Mouse (Mus musculus) adrenal gland, postnatal 36 days (tissue): ENCODE data around the gene Arhgap23. TPM values are rescaled to one million over a fixed set of nuclear protein-coding genes. Genes with fewer than 3 reads are reported as not detected.

Source experiments
- DNase-seq, 2 experiments: peaks; one replicate each; pipeline ENCODE4 v3.0.0; 2021; ENCODE audit warnings: mixed read lengths in 1 of 2
- total RNA-seq, 2 experiments: library from RNA; stranded (reverse); gene quantifications; 2 replicates each; pipeline ENCODE4 v1.2.3; 2021

The Arhgap23 gene
- total RNA-seq, 2 experiments from 2014 or later = 28.6 to 37.3 TPM

GRCm38 (mm10) chr11:97434704-97435454 lies 19.5 kb downstream of the Arhgap23 start:
- DNase-seq = peak; percentile 93

DNA sequence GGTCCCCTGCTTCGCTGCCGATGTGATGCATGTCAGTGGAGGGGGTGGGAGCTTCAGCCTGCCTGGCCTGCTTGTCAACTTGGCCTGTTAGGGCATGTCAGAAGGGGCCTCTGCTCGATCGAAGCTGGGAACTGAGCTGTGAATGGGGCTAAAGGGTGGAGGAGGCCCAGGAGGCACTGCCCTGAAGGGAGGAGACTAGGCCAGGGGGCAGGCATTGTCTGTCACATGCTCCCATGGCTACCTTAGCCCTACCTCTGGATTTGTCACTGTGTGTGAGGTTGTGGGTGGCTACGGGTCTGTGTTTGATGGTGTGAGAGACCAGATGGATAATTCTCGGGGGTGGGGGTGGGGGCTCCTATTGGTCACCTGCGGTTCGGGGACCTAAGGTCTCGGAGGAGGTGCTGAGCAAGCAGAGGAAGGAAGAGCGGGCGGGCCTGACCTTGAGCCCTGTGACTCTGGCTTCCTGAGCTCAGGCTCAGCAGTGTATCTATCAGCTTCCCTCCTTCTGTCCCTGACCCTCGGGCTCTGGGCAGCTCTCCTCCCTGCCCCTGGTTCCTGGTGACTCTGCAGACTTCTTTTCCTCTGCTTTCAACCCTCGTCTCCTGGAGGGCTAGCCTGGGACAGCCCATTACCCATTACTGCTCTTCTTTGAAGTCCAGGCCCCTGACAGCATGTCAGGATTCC lies 20.6 kb downstream of the Arhgap23 start:
- peak; percentile 81 to 83 for DNase-seq

DNA sequence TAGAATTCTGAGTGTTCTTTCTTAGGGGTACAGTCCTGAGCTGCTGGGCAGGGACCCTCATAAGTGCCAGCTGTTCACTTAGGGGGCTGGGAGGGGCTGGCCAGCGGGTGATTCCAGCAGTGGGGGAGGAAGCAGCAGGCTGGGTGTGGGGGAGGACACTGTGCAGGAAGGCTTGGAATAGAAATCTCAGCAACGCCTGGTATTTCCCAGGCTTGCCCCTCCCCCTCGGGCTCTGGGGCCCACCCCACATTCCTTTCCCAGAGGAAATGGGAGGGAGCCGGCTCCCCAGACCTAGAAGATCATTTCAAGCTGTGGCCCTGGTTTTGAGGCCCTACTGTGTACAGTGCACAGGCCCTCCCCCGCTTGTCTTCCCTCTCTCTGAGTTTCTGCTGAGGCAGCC lies 22.4 kb downstream of the Arhgap23 start:
- DNase-seq = peak; percentile 76 to 88

GRCm38 (mm10) chr11:97438868-97439267 lies 23.5 kb downstream of the Arhgap23 start:
- DNase-seq = peak; percentile 47 to 66

GRCm38 (mm10) chr11:97439935-97440334 lies 24.6 kb downstream of the Arhgap23 start:
- DNase-seq = peak; percentile 88 to 94

GRCm38 (mm10) chr11:97440441-97440881 lies 25.1 kb downstream of the Arhgap23 start:
- DNase-seq = peak; percentile 55 to 68

- peak; percentile 91 for DNase-seq
Measured at GRCm38 (mm10) chr11:97441036-97441657, 25.8 kb downstream of the Arhgap23 start.

- DNase-seq = peak in 1 of 2 experiments; percentile 23
Measured at GRCm38 (mm10) chr11:97441658-97442125, 26.4 kb downstream of the Arhgap23 start.

DNA sequence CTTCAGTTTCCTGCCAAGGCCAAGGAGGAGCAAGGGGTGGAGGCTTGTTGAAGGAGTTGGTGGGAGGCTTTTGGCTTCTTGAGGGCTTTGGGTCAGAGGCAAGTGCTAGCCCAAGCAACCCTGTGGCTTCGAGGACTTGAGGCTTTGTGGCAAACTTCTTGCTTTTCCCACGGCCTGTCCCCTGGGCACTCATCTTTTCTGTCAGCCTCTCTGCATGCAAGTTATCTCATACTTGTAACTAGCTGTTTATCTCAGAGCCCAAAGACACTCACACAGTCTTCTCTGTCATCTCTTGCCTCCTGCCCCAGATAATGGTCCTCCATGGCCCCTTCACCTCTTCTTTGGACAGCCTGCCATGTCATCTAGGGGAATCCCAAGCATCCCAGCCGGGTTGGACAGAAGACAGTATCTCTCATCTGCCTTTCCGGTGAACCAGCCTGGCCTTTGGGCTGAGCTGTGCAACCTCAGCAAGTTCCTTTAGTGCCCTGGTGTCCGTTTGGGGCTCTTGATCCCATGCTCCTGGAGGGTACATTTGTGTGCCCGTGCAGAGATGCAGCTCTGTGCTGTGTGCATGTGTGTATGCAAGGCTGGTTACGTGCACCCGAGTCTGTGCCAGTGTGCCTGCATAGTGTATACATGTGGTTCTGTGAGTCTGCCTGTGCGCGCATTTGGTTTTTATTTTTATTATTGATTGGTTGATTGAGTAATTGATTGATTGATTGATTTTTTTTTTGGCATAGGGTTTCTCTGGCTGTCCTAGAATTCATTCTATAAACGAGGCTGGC lies 27.8 kb downstream of the Arhgap23 start:
- DNase-seq = no peak

- no peak for DNase-seq
Measured at GRCm38 (mm10) chr11:97445596-97445995, 30.3 kb downstream of the Arhgap23 start.

DNA sequence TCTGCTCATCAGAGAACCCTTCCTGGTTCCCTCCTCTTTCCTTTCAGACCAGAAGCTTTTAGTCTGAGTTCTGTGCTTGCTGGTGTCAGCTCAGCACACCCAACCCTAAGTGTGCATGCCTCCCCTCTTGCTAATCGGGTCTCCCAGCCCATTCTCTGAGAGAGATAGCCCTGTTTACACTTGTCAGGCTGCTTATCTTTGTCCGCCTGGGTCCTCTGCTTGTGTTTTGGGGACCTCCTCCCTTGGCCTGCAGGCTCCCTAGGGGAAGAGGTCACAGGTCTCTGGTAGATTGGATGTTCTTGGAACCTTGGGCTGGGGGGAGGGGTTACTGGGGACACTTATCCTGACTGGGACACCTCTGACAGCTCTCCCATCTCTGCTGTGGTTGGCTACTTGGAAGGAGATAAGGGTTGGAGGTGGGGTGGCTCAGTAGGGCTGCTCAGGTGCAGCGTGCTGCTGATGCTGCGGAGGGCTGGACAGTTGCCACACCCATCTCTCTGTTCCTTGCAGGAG lies 30.7 kb downstream of the Arhgap23 start:
- no peak for DNase-seq

GRCm38 (mm10) chr11:97447979-97448378 lies 32.6 kb downstream of the Arhgap23 start:
- no peak for DNase-seq

GRCm38 (mm10) chr11:97448611-97449394 lies 33.5 kb downstream of the Arhgap23 start:
- peak; percentile 69 to 84 for DNase-seq

- peak; percentile 93 to 95 for DNase-seq
Measured at GRCm38 (mm10) chr11:97449601-97450293, 34.4 kb downstream of the Arhgap23 start.

DNA sequence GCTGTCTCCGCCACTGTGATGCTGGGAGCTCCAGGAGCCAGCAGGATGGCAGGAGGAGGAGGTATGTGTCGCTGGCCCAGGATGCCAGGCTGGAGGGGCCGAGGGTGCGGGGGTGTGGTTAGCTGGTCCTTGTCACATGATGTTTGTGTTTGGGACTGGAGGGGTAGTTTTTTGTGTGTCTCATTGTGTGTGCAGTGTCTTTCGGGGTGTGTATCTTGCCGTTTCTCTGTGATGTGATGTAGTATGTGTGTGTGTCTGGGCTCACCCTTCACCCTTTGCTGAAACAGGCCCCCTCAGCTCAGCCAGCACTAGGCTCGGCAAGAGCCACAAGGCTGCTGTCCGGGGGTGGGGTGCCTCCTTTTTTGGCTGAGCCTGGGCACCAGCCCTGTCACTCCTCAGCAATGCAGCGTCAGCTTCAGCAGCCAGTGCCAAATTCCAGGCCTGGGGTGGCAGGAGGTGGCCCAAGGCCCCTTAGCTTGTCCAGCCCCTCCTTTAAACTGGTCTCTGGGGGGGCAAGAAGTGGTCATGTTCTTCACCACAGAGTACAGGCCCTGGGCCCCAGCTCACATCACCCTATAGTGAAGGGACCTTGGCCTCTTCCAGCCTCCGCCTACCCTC lies 35.1 kb downstream of the Arhgap23 start:
- peak; percentile 80 to 81 for DNase-seq

- DNase-seq = no peak
Measured at GRCm38 (mm10) chr11:97451625-97452024, 36.3 kb downstream of the Arhgap23 start.

DNA sequence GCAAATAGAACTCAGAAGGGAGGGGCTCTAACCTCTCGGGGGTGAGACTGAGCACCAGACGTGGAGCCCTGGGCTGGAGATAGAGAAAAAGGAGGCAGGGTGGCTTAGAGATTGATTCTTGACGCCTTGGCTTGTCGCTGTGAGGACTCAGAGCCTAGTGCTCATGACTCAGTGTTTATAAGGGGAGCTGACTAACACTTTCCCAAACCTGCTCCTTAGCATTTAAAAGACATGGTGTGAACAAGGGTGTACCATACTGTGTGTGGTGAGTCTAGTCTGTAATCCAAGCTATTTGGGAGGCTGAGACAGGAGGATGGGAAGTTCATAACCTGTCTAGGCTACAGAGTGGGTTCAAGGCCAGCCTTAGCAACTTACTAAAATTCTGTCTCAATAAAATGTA lies 41.8 kb downstream of the Arhgap23 start:
- no peak for DNase-seq

DNA sequence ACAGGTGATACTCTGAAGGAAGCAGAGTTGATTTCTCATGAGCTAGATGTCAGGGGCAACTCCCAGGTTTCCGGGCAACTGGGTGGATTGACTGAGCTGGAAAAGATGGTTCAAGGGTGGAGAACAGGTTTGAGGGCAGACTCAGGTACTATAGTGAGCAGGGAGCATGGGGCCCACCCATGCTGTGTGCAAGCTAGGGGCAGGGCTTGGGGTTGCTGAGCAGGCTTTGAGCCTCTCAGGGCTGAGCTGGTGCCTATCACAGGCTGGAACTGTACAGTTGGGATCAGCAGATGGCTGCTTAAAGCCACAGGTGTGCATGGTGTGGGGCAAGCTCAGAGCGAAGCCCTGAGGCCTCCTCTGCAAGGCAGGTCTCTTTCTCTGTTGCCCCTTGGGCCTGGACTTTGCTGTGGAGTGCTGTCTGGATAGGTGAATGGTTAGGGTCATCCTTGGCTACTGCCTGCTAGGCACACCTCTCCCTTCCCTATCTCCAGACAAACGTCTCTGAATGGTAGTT lies 46.0 kb downstream of the Arhgap23 start:
- no peak for DNase-seq

- DNase-seq = no peak
Measured at GRCm38 (mm10) chr11:97462538-97462937, 47.2 kb downstream of the Arhgap23 start.

- DNase-seq = no peak
Measured at GRCm38 (mm10) chr11:97463166-97463565, 47.8 kb downstream of the Arhgap23 start.
